Mouse (Mus musculus): ENCODE measurements around the gene Cmah.

GRCm38 (mm10) chr13:24398488-24398887, 71.3 kb downstream of the Cmah start:
- TF ChIP-seq POLR2A (IDR thresholded peaks at IDR 0.05; ENCODE audit: insufficient read depth, low read length) (no peak), EP300 (IDR thresholded peaks at IDR 0.05; ENCODE audit: insufficient read depth, low read depth, low read length) (no peak), CTCF (IDR thresholded peaks at IDR 0.05; ENCODE audit: low read depth, low read length) (no peak)

All from ES-Bruce4 (cell line).